In genomic region chr6:127148526-127149302, GRCm38 (mm10) we compare ENCODE assay signal across 8 mouse cellular contexts. TPM values are rescaled to one million over a fixed set of nuclear protein-coding genes. Genes with fewer than 3 reads are reported as not detected.
A peak's percentile ranks its signal among the peaks of the same experiment; 100 is the strongest.
DNase-seq lines count a peak whose midpoint lies in the region; ATAC-seq lines count a peak whose summit lies in the region.

No protein-coding gene starts in this region.

- H3K4me3 ChIP-seq in liver, embryonic 16.5 days (ENCODE audit: low read depth, low read length) = peak overlapping the region; percentile 62

- 16% methylated on average over 20 of the region's 20 CpGs for WGBS in liver, embryonic 16.5 days (ENCODE audit: insufficient replicate concordance)

- peak; percentile 34 for DNase-seq in right cerebral cortex, postnatal 14 days
- DNase-seq in right cerebral cortex, postnatal 36 days (ENCODE audit: low spot score in 2 of 2) = no peak
- peak; percentile 62 for DNase-seq in embryo, embryonic 10.5 days (ENCODE audit: low spot score)
- peak; percentile 55 for DNase-seq in heart, postnatal 4 days
- peak; percentile 15 for DNase-seq in retina, postnatal 1 day
- DNase-seq in cerebellum, adult 8-10 months = no peak

- H3K4me2 ChIP-seq in liver, embryonic 16.5 days (ENCODE audit: low read depth, low read length) = peak overlapping the region; percentile 82

- H3K4me1 ChIP-seq in liver, embryonic 16.5 days (ENCODE audit: control insufficient read depth, low read depth, low read length) = peaks cover 47% of the 10 kb centered on the region

- no peaks in the 10 kb centered on the region for H3K36me3 ChIP-seq in liver, embryonic 16.5 days (ENCODE audit: control insufficient read depth, insufficient read depth)

- H3K9ac ChIP-seq in liver, embryonic 16.5 days (ENCODE audit: low read depth, low read length) = peak overlapping the region; percentile 58; the same call in 1 of the 2 replicates

- no peak overlapping the region for H3K27ac ChIP-seq in liver, embryonic 16.5 days (ENCODE audit: low read length)

- no peaks in the 10 kb centered on the region for H3K9me3 ChIP-seq in liver, embryonic 16.5 days (replicated peaks; ENCODE audit: control insufficient read depth, low read length)

- no peak for ATAC-seq in liver, embryonic 16.5 days (ENCODE audit: low read depth)
- no peak for ATAC-seq in megakaryocyte-erythroid progenitor cell, adult 5-6 weeks (replicated peaks; ENCODE audit: low FRiP score, low TSS enrichment, poor library complexity, severe bottlenecking)

- peaks cover 60% of the 10 kb centered on the region for H3K27me3 ChIP-seq in liver, embryonic 16.5 days (ENCODE audit: control insufficient read depth, insufficient read depth, low read depth, low read length)

RNA-seq across cellular contexts. Expression of gene Ccnd2, which starts 3.3 kb away (rescaled TPM):
- total RNA-seq in heart, postnatal 4 days (2021) = 100 to 1,000 TPM; 282 to 291 TPM
- 41.2 and 46.1 TPM in 2 replicates for polyA plus RNA-seq in liver, embryonic 16.5 days (2015; fragmentation: Nextera tagmentation; extraction: Ambion mirVana)
- total RNA-seq in megakaryocyte-erythroid progenitor cell, adult 5-6 weeks (2014; fragmentation: Nextera tagmentation) = 73.8 and 98.1 TPM in 2 replicates
- 37.0 and 40.1 TPM in 2 replicates for total RNA-seq in megakaryocyte-erythroid progenitor cell, adult 5-6 weeks (2017)

RNA-seq across cellular contexts. Expression of gene Tigar, which starts 39.4 kb away (rescaled TPM):
- 10 to 100 TPM; 29.4 to 32.9 TPM for total RNA-seq in heart, postnatal 4 days (2021)
- 0.24 and 0.41 TPM in 2 replicates for polyA plus RNA-seq in liver, embryonic 16.5 days (2015; fragmentation: Nextera tagmentation; extraction: Ambion mirVana)
- total RNA-seq in megakaryocyte-erythroid progenitor cell, adult 5-6 weeks (2014; fragmentation: Nextera tagmentation) = 0.47 TPM in 1 of 2 replicates, not detected in the other
- total RNA-seq in megakaryocyte-erythroid progenitor cell, adult 5-6 weeks (2017) = 0.30 and 3.1 TPM in 2 replicates

Comparison
In these comparisons a context has a peak if more than half of its experiments do, and no peak if none do; other contexts are left out.
1. DNase-seq: peak in right cerebral cortex, postnatal 14 days (single experiment), embryo, embryonic 10.5 days (single experiment), heart, postnatal 4 days (single experiment) and retina, postnatal 1 day (single experiment); none in right cerebral cortex, postnatal 36 days (0 of 2) and cerebellum, adult 8-10 months (single experiment).
2. RNA of gene Tigar, which starts 39.4 kb away (total RNA-seq): 29.4 to 32.9 TPM in heart, postnatal 4 days; 0.30 to 3.1 TPM in megakaryocyte-erythroid progenitor cell, adult 5-6 weeks; every median in the first group is over 4 times any median in the second.